Mouse (Mus musculus): ENCODE measurements at regions not wholly inside any gene's neighbourhood (a gene's known extent, or its start where the extent isn't known, plus 50 kb on each side); places are given as distances from the start of the nearest gene placed in this dataset.
A peak's percentile ranks its signal among the peaks of the same experiment; 100 is the strongest.
"Not testable (repeated sequence)": the region's sequence is repeated elsewhere in the genome, so short reads cannot be mapped to it uniquely, and the experiment has no call there.

DNA sequence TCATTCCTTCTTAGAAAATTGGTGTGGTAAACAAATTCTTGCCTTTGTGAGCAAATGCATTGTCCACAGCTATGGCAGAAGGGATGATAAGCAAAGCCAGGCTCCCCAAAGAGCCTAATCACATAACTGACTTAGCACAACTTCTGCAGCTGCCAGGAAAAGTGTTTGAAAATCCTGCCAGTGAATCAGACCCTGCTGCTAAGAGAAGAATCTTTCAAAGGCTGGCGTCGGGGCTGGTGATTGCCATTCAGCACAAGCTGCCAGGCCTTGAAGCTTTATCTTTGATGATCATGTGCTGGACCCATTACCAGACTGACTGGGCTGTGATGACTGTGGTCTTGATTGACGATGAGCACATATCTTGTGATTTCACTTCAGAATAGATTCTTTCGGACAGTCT is 713.9 kb upstream of the Tex47 start:
- WGBS (ENCODE audit: insufficient replicate concordance), result 67% methylated on average over 4 of the region's 4 CpGs
- Histone ChIP-seq H3K27ac (ENCODE audit: low read depth, low read length) (no peak overlapping the region), H3K9ac (ENCODE audit: low read depth, low read length) (no peak overlapping the region), H3K4me1 (ENCODE audit: control insufficient read depth, insufficient read depth, low read length) (no peaks in the 10 kb centered on the region), H3K4me3 (ENCODE audit: low read depth, low read length) (no peak overlapping the region), H3K4me2 (no peak overlapping the region), H3K27me3 (ENCODE audit: control insufficient read depth, insufficient read depth, low read length) (no peaks in the 10 kb centered on the region), H3K36me3 (ENCODE audit: control insufficient read depth, insufficient read depth, low read length) (no peaks in the 10 kb centered on the region), H3K9me3 (replicated peaks; ENCODE audit: control insufficient read depth, low read length) (no peaks in the 10 kb centered on the region)
- ATAC-seq (replicated peaks; ENCODE audit: insufficient number of reproducible peaks, low FRiP score, low TSS enrichment), result no peak

DNA sequence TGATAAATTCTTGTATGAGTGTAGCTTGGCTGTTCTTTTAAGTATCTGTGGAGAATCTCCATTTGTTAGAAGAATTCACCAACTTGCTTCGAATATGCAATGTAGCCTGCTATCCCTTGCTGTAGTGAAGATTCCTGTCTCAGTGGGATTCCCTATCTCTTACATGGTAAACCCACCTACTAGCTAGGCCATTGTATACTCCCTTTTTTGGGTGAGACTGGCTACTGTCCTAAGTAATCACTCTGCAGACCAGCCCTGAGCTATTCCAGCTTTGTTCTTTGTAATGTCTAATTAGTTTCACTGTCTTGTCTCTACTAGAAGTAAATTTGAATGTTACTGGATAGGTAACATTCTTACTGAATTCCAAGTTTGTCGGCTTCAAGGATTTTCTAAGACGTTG is 692.8 kb upstream of the Tex47 start:
- not testable (repeated sequence) for H3K9me3 ChIP-seq (replicated peaks; ENCODE audit: control insufficient read depth, low read length); H3K4me2 ChIP-seq; H3K9ac ChIP-seq (ENCODE audit: low read depth, low read length); H3K27ac ChIP-seq (ENCODE audit: low read depth, low read length); H3K4me3 ChIP-seq (ENCODE audit: low read depth, low read length); H3K27me3 ChIP-seq (ENCODE audit: control insufficient read depth, insufficient read depth, low read length); H3K36me3 ChIP-seq (ENCODE audit: control insufficient read depth, insufficient read depth, low read length); H3K4me1 ChIP-seq (ENCODE audit: control insufficient read depth, insufficient read depth, low read length); ATAC-seq (replicated peaks; ENCODE audit: insufficient number of reproducible peaks, low FRiP score, low TSS enrichment)
- 71% methylated on average over 3 of the region's 3 CpGs for WGBS (ENCODE audit: insufficient replicate concordance)

DNA sequence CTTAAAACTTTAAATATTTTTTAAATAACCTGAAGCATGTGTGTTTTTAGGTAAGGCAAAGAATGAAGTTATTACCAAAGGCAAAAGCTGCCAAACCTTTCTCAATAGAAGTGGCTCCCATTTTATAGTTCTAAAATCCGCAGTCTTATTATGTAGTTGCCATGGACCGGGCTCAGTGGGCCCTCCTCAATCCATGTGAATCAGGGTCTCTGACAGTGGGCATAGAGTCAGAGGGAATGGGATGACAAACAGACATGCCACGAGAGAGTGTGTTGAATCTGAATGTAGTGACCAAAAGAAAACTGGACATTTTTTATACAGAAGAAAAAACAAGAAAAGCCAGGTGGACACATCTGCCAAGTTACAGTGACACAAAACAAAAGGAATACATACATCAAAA is 659.0 kb upstream of the Tex47 start:
- no peak overlapping the region for H3K27ac ChIP-seq (ENCODE audit: low read depth, low read length)
- 75% methylated on average over 3 of the region's 3 CpGs for WGBS (ENCODE audit: insufficient replicate concordance)

DNA sequence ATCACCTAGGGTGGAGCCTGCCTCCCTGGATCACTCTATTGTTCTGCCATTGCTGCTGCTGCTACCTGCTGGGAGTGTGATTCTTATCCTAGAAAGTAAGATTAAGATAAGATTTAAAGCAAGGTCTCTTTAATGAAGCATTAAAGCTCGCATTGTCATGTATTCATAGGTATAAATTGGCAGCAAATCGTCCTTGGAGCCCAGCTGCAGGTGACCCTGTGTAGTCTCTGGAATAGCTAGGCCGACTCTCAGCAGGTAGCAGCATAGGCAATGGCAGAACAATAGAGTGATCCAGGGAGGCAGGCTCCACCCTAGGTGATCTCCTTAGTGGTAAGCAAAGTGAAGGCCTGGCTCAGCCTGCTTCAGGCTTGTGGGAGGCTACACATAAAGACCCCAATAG is 627.7 kb upstream of the Tex47 start:
- not testable (repeated sequence) for H3K4me1 ChIP-seq (ENCODE audit: control insufficient read depth, insufficient read depth, low read length); H3K4me2 ChIP-seq; H3K27me3 ChIP-seq (ENCODE audit: control insufficient read depth, insufficient read depth, low read length); H3K9ac ChIP-seq (ENCODE audit: low read depth, low read length); H3K9me3 ChIP-seq (replicated peaks; ENCODE audit: control insufficient read depth, low read length); ATAC-seq (replicated peaks; ENCODE audit: insufficient number of reproducible peaks, low FRiP score, low TSS enrichment); H3K27ac ChIP-seq (ENCODE audit: low read depth, low read length); H3K4me3 ChIP-seq (ENCODE audit: low read depth, low read length); H3K36me3 ChIP-seq (ENCODE audit: control insufficient read depth, insufficient read depth, low read length)
- WGBS (ENCODE audit: insufficient replicate concordance), result 59% methylated on average over 3 of the region's 3 CpGs

More for the DNA sequence above, 659.0 kb upstream of the Tex47 start:
- H3K27me3 ChIP-seq (ENCODE audit: control insufficient read depth, insufficient read depth, low read length), result no peaks in the 10 kb centered on the region
- ATAC-seq (replicated peaks; ENCODE audit: insufficient number of reproducible peaks, low FRiP score, low TSS enrichment), result no peak
- no peak overlapping the region for H3K9ac ChIP-seq (ENCODE audit: low read depth, low read length)
- no peaks in the 10 kb centered on the region for H3K9me3 ChIP-seq (replicated peaks; ENCODE audit: control insufficient read depth, low read length)
- no peak overlapping the region for H3K4me2 ChIP-seq
- H3K4me3 ChIP-seq (ENCODE audit: low read depth, low read length), result no peak overlapping the region
- no peaks in the 10 kb centered on the region for H3K36me3 ChIP-seq (ENCODE audit: control insufficient read depth, insufficient read depth, low read length)
- no peaks in the 10 kb centered on the region for H3K4me1 ChIP-seq (ENCODE audit: control insufficient read depth, insufficient read depth, low read length)

DNA sequence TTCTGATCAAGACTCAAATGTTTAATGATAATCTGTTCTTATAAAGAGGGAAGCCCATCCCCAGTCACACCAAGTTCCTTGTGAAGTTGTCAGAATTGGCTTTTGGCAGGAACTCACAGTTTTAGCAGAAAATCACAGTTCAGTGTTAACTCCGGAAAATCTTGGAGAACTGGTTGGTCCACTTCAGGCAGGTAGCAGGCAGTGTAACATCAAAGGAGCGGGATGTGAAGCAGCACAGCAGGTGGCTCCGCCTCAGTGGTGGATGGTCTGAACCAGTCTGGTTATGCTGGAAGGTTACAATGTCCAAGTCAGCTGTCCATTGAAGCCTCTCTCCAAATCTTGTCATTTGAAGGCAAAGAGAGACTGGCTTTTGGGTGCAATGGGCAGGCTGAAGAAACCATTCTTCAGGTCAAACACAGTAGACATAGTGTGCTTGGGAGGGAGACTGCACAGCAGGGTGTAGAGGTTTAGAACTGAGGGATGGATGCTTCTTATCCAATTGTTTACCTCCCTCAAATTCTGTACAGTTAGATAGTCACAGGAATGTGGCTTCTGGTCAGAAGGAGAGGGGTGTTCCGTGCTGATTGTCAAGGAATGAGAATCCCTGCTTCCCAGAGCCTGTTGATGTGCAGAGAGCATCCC is 594.1 kb upstream of the Tex47 start:
- Histone ChIP-seq H3K36me3 (ENCODE audit: control insufficient read depth, insufficient read depth, low read length) (no peaks in the 10 kb centered on the region), H3K27ac (ENCODE audit: low read depth, low read length) (no peak overlapping the region), H3K4me2 (no peak overlapping the region), H3K27me3 (ENCODE audit: control insufficient read depth, insufficient read depth, low read length) (no peaks in the 10 kb centered on the region), H3K4me1 (ENCODE audit: control insufficient read depth, insufficient read depth, low read length) (no peaks in the 10 kb centered on the region), H3K9ac (ENCODE audit: low read depth, low read length) (no peak overlapping the region), H3K4me3 (ENCODE audit: low read depth, low read length) (no peak overlapping the region), H3K9me3 (replicated peaks; ENCODE audit: control insufficient read depth, low read length) (no peaks in the 10 kb centered on the region)
- WGBS (ENCODE audit: insufficient replicate concordance), result 61% methylated on average over 4 of the region's 4 CpGs
- no peak for ATAC-seq (replicated peaks; ENCODE audit: insufficient number of reproducible peaks, low FRiP score, low TSS enrichment)

- no peak overlapping the region for H3K27ac ChIP-seq (ENCODE audit: low read depth, low read length)
- no peaks in the 10 kb centered on the region for H3K4me1 ChIP-seq (ENCODE audit: control insufficient read depth, insufficient read depth, low read length)
- WGBS (ENCODE audit: insufficient replicate concordance), result 75% methylated on average over 1 of the region's 1 CpGs
- H3K9ac ChIP-seq (ENCODE audit: low read depth, low read length), result no peak overlapping the region
- H3K4me2 ChIP-seq, result no peak overlapping the region
- no peaks in the 10 kb centered on the region for H3K9me3 ChIP-seq (replicated peaks; ENCODE audit: control insufficient read depth, low read length)
- H3K27me3 ChIP-seq (ENCODE audit: control insufficient read depth, insufficient read depth, low read length), result no peaks in the 10 kb centered on the region
- ATAC-seq (replicated peaks; ENCODE audit: insufficient number of reproducible peaks, low FRiP score, low TSS enrichment), result peak; percentile 97
- H3K4me3 ChIP-seq (ENCODE audit: low read depth, low read length), result no peak overlapping the region
- H3K36me3 ChIP-seq (ENCODE audit: control insufficient read depth, insufficient read depth, low read length), result no peaks in the 10 kb centered on the region
Observed at GRCm38 (mm10) chr5:6716179-6716578, 587.7 kb upstream of the Tex47 start.

- Histone ChIP-seq H3K36me3 (ENCODE audit: control insufficient read depth, insufficient read depth, low read length) (no peaks in the 10 kb centered on the region), H3K9ac (ENCODE audit: low read depth, low read length) (no peak overlapping the region), H3K4me1 (ENCODE audit: control insufficient read depth, insufficient read depth, low read length) (no peaks in the 10 kb centered on the region), H3K4me2 (no peak overlapping the region), H3K27me3 (ENCODE audit: control insufficient read depth, insufficient read depth, low read length) (no peaks in the 10 kb centered on the region), H3K4me3 (ENCODE audit: low read depth, low read length) (no peak overlapping the region), H3K9me3 (replicated peaks; ENCODE audit: control insufficient read depth, low read length) (no peaks in the 10 kb centered on the region), H3K27ac (ENCODE audit: low read depth, low read length) (no peak overlapping the region)
- 81% methylated on average over 1 of the region's 1 CpGs for WGBS (ENCODE audit: insufficient replicate concordance)
- ATAC-seq (replicated peaks; ENCODE audit: insufficient number of reproducible peaks, low FRiP score, low TSS enrichment), result no peak
Observed at GRCm38 (mm10) chr5:6716630-6717029, 587.3 kb upstream of the Tex47 start.

Data from heart, embryonic 11.5 days (tissue).